Mouse (Mus musculus) adrenal gland, postnatal 10 days (tissue): ENCODE measurements around the gene Sf3a2. TPM values are rescaled to one million over a fixed set of nuclear protein-coding genes. Genes with fewer than 3 reads are reported as not detected.

Source experiments
- DNase-seq: peaks from one replicate; pipeline ENCODE4 v3.0.0; 2021; ENCODE audit warnings: mixed read lengths
- total RNA-seq, 2 experiments: library from RNA; stranded (reverse); gene quantifications; 2 replicates each; pipeline ENCODE4 v1.2.3; 2021

Sf3a2 gene
- total RNA-seq, 2 experiments from 2014 or later, result 45.2 to 50.5 TPM

- no peak for DNase-seq
Measured at GRCm38 (mm10) chr10:80774981-80775380, 23.0 kb upstream of the Sf3a2 start.

DNA sequence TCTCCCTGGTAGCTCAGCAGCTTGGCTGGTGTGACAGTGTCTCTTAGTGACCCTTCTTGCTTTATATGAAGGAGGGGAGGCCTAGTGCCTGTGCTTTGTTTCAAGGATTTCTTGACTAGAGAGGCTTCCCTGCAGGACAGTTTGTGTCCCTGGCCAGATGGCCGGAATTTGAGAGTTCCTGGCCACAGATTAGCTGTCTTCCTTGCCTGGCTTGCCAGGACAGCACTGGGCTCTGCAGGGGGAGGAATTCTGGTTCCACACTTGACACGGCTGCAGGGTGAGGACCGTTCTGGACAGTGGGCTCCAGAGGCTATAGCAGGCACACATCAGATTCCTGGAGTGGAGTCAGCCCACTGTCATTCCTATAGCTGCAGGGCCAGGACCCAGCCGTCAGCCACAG, 22.3 kb upstream of the Sf3a2 start:
- no peak for DNase-seq

DNA sequence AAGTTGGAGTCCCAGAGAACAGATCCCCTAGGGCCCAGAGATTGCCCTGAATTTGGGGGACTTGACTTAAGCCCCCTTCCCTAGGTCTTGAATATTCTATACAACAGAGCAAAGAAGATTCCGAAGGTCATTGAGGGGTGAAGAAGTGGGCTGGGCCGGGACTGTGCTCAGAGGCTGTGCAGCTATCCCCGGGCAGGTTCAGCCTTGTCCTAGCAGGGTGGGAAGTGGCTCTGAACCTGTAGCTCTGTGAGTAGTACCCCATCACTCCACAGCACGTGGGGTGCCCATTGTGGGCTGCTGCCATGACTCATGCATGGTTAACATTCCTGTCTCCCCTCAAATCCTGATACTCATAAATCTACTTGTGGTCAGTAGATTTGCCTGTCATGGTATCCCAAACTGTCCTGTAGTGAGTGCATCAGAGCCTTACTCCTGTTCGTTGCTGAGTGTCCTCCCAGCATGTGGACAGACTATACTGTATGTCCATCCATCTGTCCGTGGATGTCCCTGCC, 21.6 kb upstream of the Sf3a2 start:
- no peak for DNase-seq

GRCm38 (mm10) chr10:80777123-80777522, 20.9 kb upstream of the Sf3a2 start:
- no peak for DNase-seq

- peak; percentile 54 for DNase-seq
Measured at GRCm38 (mm10) chr10:80779565-80779964, 18.4 kb upstream of the Sf3a2 start.

DNA sequence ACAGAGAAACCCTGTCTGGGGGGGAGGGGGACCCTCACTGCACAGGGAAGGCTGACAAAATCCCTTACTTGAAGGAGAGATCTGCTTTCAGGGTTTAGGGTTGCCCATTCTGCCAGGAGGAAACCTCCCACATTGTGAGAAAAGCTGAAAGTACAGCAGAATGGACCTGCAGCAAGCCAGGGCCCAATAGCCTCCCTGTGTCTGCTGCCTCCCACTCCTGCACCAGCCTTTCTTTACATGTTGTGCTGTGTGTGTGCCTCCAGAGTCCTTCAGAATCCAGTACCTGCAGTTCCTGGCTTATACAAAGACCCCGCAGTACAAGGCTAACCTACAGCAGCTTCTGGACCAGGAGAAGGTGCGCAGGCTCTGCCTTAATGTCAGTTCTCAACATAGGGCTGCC, 13.7 kb upstream of the Sf3a2 start:
- no peak for DNase-seq

DNA sequence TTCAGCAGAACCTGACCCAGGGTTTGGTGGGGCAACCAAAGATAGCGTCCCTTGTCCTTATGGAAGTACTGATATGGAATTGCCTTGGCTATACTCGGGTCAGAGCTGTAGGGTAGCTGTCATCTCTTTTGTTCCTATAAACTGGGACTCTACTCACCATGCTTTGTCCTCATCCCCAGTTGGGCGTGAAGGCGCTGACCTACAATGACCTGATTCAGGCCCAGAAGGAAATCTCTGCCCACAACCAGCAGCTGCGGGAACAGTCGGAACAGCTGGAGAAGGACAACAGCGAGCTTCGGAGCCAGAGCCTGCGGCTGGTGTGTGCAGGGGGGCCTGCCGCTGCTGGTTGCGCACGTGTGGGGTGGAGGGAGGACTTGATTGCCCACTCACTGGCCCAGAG, 13.1 kb upstream of the Sf3a2 start:
- DNase-seq, result no peak

DNA sequence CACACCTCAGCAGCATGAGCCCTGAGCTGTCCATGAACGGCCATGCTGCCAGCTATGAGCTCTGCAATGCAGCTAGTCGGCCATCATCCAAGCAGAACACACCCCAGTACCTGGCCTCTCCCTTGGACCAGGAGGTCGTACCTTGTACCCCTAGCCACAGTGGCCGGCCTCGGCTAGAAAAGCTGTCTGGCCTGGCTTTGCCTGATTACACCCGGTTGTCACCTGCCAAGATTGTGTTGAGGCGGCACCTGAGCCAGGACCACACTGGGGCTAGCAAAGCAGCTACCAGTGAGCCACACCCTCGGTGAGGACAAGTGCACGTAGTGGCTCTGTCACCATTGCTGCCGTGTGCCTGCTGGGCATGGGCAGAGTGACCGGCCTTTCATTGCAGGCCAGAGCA, 12.0 kb upstream of the Sf3a2 start:
- DNase-seq, result no peak

DNA sequence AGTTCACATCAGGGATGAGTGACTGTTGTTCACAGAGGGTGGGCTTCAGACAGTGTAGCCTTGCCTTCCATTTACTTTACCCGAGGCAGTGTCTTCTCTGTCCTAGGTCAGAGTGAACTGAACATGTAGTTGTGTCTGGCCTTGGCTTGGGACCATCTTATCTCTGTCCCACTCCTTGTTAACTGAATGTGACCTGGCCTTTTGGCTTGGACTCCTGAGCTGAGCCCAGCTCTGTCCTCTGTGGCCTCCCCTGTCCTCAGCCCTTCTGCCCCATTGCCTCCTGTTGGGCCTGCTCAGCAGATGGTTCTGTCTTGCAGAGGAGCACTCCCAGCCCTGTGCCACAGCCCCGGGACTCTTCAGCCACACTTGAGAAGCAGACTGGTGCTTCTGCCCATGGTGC, 10.5 kb upstream of the Sf3a2 start:
- DNase-seq, result no peak

- peak; percentile 62 for DNase-seq
Measured at GRCm38 (mm10) chr10:80790761-80791404, 7.1 kb upstream of the Sf3a2 start.

DNA sequence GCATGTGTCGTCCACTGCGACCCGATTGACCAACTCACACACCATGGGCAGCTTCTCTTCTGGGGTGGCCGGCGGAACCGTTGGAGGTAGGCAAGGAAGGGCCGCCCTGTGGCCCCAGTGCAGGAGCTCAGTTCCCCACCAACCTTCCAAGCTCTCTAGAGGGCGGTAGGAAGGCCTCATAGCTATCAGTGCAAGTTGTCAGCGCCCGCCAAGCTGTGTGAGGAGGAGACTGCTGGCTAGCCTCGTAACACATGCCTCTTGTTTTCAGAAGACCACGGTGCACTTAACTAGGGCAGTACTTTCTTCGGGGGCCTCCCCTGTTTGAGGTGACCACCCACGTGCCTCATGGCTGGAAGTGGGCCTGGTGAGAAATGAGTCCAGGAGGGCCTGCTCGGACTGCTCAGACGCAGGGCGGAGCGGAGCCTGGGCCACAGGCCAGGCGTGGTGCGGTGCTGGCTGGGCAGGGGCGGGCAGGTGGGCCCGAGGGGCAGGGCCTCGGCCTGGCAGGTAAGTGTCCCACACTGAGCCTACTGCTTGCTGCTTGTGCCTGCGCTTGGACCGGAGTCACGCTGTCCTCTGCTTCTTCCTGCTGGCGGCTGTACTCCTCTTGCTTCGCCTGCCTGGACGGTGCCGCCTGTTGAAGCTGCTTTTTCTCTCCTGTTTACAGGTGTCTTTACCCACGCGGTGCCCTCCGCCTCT, 6.4 kb upstream of the Sf3a2 start:
- no peak for DNase-seq

DNA sequence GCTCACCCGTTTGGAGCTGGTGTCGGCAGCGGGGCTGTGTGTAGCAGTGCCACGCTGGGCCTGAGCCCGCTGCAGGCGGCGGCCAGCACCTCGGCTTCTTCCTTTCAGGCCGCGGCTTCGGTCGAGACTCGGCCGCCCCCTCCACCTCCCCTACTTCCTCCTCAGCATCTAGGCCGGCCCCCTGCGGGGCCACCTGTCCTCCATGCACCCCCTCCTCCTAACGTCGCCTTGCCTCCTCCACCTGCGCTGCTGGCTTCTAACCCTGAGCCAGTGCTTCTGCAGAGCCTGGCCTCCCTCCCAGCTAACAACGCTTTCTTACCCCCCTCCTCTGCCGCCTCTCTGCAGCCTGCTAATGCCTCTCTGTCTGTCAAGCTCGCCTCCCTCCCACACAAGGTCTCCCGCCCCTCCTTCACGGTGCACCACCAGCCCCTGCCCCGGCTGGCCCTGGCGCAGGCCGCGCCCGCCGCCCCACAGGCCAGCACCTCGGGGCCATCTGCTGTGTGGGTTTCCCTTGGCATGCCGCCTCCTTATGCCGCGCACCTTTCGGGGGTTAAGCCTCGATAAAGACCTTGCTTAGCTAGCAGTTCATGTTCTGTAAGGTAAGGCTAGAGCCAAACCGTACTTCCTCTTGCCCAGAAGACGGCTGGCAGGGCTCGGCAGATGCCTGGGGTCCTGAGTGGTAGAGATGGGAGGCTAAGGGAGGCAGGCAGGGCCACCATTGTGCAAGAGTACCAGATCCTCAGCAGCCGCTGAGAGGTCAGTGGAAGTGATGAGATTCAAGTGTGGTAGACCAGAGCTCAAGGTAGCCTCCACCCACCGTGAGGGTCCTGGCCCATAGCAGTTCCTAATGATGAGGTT, 5.6 kb upstream of the Sf3a2 start:
- no peak for DNase-seq

GRCm38 (mm10) chr10:80793033-80793784, 4.8 kb upstream of the Sf3a2 start:
- no peak for DNase-seq

DNA sequence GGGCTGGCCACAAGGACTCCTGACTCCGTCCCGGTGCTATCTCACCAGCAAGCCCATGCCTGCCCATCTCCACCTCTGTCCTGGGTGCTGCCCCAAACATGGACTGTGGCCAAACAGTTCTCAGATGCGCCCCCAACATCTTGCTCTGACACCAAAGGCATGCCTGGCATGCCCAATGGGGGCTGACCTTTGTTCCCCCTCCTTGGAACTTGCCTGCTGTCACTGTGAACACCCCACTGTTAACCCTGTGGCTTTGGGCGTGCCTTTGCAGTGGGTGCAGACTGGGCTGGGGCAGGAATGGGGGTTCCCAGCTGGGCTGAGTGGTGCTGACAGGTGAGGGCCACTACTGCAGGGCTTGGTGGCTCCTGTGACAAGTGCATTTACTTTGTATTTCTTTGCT, 4.2 kb upstream of the Sf3a2 start:
- no peak for DNase-seq

GRCm38 (mm10) chr10:80794750-80795149, 3.2 kb upstream of the Sf3a2 start:
- DNase-seq, result no peak

DNA sequence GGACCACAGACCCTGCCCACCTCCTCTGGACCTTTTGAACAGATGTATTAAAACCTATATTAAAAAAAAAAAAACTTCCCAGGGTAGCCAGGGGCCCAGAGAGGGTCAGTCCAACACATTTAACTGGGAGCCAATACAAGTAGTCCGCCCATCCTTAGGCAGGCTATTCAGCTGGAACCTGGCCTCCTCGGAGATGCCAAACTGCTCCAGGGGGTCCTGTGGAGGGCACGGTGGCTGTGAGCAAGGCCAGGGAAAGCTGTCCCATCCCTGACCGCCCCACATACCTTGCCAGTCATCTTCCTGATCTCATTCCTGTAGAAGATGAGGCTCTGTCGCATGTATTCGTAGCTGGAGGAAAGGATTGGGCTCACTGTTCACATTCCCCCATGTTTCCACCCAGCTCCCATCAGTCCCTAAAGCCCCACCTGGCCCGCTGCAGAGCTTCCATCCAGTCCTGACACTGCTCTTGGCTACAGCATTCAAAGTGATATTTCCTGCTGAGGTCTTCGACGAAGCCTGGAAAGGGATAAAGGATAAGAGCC, 1.6 kb upstream of the Sf3a2 start:
- DNase-seq, result no peak

DNA sequence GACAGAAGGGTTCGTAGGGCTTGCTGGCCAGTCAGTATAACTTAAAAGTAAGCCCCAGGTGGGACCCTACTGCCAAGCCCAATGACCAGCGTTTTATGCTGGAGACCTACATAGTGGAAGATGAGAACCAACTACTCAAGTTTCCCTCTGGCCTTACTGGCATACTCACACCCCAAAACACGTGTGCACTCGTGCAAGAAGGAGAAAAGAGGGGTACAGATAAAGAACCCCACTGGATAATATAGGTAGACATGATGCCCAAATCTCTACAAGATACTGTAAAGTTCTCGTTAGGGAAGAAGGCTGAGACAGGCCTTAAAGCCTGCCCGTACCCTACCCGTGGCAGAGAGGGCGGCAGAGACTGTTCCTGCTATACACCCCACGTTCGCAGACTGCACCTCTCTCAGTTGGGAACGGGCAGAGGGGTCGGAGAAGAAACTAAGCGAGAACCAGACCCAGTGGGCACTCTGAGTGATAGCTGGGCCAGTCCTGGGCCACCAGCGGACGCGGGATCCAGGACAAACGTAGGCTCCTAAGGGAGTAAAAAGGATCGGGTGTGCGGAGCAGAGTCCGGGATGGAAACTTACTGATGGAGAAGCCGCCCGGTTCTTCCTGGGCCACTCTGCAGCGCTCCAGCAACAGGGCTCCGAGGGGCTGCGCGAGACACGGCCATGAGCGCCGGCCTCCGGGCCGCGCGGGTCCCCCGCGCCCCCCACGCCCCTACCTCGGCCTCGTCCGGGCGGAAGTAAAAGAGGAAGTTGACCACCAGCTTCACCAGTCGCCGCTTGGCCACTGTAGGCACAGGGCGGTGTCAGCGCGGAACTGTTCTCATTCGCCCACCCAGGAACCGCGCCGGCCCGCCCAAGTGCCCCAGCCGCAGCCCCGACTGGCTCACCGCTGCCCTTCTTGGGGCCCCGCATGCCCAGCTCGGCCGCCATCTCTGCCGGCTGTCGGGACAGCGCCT, 530 bp upstream of the Sf3a2 start:
- DNase-seq, result no peak

DNA sequence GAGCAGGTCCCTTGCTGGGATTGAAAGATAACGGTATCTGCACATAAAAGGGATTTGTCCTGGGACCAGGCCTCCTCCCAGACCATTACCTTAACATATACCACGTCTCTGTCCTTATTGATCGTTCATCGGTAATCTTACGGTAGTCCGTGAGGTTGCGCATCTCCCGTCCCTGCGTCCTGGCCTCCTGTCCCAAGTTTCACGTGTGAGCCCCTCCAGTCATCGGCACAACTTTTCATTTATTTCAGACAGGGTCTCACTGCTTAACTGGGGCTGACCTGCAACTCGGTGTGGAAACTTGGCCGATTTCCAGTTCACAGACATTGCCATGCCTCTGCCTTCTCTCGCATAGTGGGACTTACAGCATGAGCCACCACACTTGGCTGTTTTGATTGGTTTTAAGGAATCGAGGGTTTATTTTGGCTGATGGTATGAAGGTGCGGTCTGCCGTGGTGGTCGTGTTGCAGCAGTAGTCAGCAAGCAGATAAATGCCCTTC, 1.1 kb downstream of the Sf3a2 start:
- DNase-seq, result no peak

DNA sequence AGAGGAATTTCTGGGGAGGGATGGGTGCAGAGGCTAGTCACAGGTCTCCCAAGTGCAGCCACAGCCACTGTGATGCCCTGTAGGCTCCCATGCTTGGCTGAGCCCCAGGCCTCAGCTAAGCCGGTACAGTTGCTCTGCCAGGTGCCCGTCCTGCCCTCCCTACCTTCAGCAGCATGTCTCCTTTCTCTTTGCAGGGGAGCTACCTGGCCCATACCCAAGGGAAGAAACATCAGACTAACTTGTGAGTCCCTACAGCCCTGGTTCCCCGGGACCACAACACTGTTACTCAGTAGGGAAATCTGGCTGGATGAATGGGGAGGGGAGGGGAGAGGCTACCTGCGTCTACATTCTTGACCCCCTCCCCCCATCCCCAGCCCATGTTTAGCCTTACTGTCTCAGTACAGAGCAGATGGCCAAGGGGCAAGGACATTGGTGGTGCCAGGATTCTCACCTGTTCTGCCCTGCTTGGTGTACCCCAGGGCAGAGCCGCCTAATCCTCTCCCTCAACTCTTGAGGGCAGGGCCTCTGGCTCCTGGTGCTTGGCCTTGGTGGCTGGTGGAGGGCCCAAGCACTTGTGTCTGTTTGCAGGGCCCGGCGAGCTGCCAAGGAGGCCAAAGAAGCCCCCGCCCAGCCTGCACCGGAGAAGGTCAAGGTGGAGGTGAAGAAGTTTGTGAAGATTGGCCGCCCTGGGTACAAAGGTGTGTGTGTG, 4.4 kb downstream of the Sf3a2 start:
- no peak for DNase-seq

DNA sequence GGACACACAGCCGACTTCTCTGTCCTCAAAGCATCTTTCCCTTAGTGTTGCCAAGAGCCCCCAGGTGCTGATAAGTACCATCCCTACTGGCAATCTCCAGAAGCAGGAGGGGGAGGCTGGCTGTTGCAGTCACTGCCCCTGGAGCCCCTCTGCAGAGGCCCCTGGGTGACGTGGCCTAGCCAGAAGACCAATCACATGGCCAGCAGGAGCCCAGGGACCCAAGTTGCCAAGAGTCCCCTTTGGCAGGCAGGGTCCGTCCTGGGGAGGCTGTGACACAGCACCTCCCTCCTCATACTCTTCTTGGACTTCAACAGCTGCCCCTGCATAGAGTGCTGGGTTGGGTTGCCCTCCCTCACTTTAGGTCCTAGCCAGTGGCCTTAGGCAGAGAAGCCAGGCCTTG, 5.0 kb downstream of the Sf3a2 start:
- DNase-seq, result no peak
